ENCODE assay signal across 16 mouse cellular contexts in the genomic region with DNA sequence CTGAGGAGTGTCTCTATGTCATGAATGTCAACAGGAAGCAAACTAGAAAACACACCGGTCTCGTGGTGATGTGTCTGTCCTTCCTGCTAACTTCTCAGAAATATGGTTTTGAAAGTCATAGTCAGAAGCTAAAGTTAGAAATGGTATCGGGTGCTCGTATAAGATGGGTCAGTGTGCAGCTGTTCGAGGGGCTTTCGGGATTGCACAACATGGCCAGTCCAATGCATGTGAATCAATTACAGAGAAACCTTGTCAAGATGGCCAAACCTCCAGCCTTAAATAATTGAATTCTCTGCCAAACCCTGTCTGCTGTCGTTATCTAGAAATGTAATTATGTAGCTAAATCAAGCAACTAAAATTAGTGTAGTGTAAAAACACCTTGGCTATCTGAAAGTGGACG.
"Had no signal": no experiment of that assay in that cellular context is flagged by ENCODE, and none has a peak within 500 bp of the region (broad histone marks: within the 10 kb centered on the region; RNA-seq: fewer than 3 reads in every experiment).

No protein-coding gene starts in this region.

- DNase-seq: retina, postnatal 1 day; right cerebral cortex, adult 18-20 months; right cerebral cortex, postnatal 14 days; right cerebral cortex, postnatal 25 days; right cerebral cortex, postnatal 4 days; spleen, adult 18-20 months; thymus, adult 18-20 months; thymus, adult 2 months; thymus, postnatal 14 days; thymus, postnatal 25 days; thymus, postnatal 36 days; thymus, postnatal 4 days had no signal

- H3K27me3 ChIP-seq: neural tube, embryonic 13.5 days; neural tube, embryonic 15.5 days; stomach, embryonic 15.5 days had no signal

- H3K36me3 ChIP-seq: stomach, embryonic 15.5 days had no signal

- H3K4me3 ChIP-seq: neural tube, embryonic 13.5 days; neural tube, embryonic 15.5 days; stomach, embryonic 15.5 days had no signal

- H3K27ac ChIP-seq: neural tube, embryonic 13.5 days; neural tube, embryonic 15.5 days; stomach, embryonic 15.5 days; stomach, postnatal 0 days had no signal

- H3K4me2 ChIP-seq: neural tube, embryonic 13.5 days; neural tube, embryonic 15.5 days; stomach, embryonic 15.5 days had no signal

- H3K4me1 ChIP-seq: stomach, embryonic 15.5 days had no signal
